Mouse (Mus musculus) heart, adult 18-20 months (tissue): ENCODE measurements at regions not wholly inside any gene's neighbourhood (a gene's known extent, or its start where the extent isn't known, plus 50 kb on each side); places are given as distances from the start of the nearest gene placed in this dataset.

ENCODE experiments used
- DNase-seq, 2 experiments: peaks; one replicate each; pipeline ENCODE4 v3.0.0; 2021 to 2022; ENCODE audit warnings: mixed read lengths in 1 of 2

DNA sequence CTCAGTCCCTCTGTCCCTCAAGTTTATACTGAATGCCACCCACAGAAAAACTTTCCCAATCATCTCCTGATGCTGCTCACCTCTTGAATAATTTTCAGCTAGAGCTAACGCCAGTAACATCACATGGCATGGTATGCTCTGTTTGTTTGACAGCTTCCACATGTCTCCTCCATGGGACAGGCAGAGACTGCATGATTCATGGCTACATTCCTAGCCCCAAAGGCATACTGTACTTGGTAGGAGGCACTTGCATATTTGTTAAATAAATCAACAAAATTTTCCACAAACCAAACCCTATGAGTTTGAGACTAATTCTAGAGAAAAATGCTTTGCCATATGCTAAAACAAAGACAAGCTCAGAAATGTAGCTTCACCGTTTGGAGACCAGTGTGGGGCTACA, 304.9 kb downstream of the Rfpl4b start:
- no peak for DNase-seq
